Mouse (Mus musculus) forebrain, embryonic 12.5 days (tissue): Measurements from ENCODE around the gene Smarcd2. TPM values are rescaled to one million over a fixed set of nuclear protein-coding genes. Genes with fewer than 3 reads are reported as not detected.

ENCODE experiments used
- ATAC-seq: fragments of 200-750 bp; cut with Nextera tagmentation; 2 replicates; pipeline ENCODE4 v1.8.0; 2017; ENCODE audit warnings: moderate TSS enrichment; ENCODE audit not compliant: low FRiP score
- H3K27ac ChIP-seq: fragments of 300-500 bp; sonication (generic); 2 replicates; pipeline ENCODE4 v1.5.1; 2016; ENCODE audit warnings: mild to moderate bottlenecking
- H3K27me3 ChIP-seq: fragments of 300-500 bp; sonication (generic); 2 replicates; pipeline ENCODE4 v1.6.1; 2016; ENCODE audit warnings: mild to moderate bottlenecking
- H3K36me3 ChIP-seq: fragments of 300-500 bp; sonication (generic); replicated peaks from 2 replicates; pipeline ENCODE4 v1.6.1; 2016; ENCODE audit warnings: mild to moderate bottlenecking
- H3K4me1 ChIP-seq: fragments of 300-500 bp; sonication (generic); 2 replicates; pipeline ENCODE4 v1.6.1; 2016
- H3K4me2 ChIP-seq: fragments of 300-500 bp; sonication (generic); 2 replicates; pipeline ENCODE4 v1.6.1; 2016; ENCODE audit warnings: mild to moderate bottlenecking, moderate library complexity
- H3K4me3 ChIP-seq: fragments of 300-500 bp; sonication (generic); replicated peaks from 2 replicates; pipeline ENCODE4 v1.5.1; 2016; ENCODE audit warnings: mild to moderate bottlenecking
- H3K9ac ChIP-seq: fragments of 300-500 bp; sonication (generic); 2 replicates; pipeline ENCODE4 v1.6.1; 2016; ENCODE audit warnings: mild to moderate bottlenecking
- H3K9me3 ChIP-seq: fragments of 300-500 bp; sonication (generic); 2 replicates; pipeline ENCODE4 v1.6.1; 2016
- WGBS: fragments of 180-500 bp; shearing (Covaris S2); methylation state at CpG from one replicate; pipeline ENCODE4 v1.1.7; 2016; 5-methylcytosine and 5-hydroxymethylcytosine counted together
- polyA plus RNA-seq: library from polyadenylated mRNA; unstranded; fragments of >200 nt; fragmentation: Nextera tagmentation; extraction: Ambion mirVana; gene quantifications from 2 replicates; pipeline ENCODE4 v1.2.1, GENCODE M21; 2016

Smarcd2 gene
- polyA plus RNA-seq, 1 experiment from 2014 or later: 26.5 TPM

DNA sequence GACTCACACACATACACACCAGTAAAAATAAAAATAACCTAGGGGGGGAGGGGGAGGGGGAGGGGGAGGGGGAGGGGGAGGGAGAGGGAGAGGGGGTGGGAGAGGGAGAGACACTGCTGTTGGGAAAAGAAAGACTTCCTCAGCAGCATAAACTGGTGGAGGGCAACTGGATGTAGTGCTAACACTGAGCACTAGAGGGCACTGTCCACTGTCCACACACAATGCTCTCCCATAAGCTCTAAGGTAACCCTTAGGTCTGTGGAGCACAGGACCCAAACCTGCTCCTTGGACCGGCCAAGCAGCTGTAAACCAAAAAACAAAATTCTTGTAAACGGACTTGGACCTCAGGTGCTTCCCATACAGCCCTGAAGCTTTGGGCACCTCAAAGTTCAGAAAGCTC is 29.9 kb upstream of the Smarcd2 start:
- no peaks in the 10 kb centered on the region for H3K9me3 ChIP-seq
- 24% methylated on average over 2 of the region's 2 CpGs for WGBS
- no peak for ATAC-seq

DNA sequence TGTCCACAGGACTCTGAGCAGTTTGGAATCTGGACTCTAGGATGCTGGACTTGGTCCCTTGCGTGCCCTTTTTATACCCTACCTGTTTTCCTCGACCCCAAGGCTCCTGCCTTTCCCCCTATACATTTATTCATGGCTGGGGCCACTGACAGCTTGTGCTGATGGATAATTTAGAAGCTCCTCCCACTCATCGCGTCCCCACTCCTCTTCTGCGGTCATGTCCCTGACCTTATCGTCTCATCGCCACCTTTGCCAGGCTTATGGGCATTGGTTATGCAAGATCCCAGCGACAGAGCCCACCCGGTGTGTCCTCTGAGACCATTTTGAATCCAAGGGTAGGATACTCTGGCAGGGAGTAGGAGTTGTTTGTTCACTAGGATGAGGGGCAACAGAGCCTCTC is 29.0 kb upstream of the Smarcd2 start, which contains the start of gene Gh:
Gene Gh (minus strand): TSS at position 101 of the 400 bp plus-strand sequence.
- Histone ChIP-seq H3K4me3 (no peak within 1 kb of the TSS), H3K9me3 (no peaks in the 10 kb centered on the region), H3K27me3 (no peaks in the 10 kb centered on the region), H3K36me3 (no peaks in the 10 kb centered on the region), H3K27ac (no peak within 1 kb of the TSS), H3K9ac (no peak within 1 kb of the TSS), H3K4me2 (no peak within 1 kb of the TSS), H3K4me1 (no peaks in the 10 kb centered on the region)
- WGBS: 84% methylated on average over 9 of the region's 9 CpGs
- ATAC-seq: no peak

More for the DNA sequence above, 29.9 kb upstream of the Smarcd2 start:
- Histone ChIP-seq H3K27me3 (no peaks in the 10 kb centered on the region), H3K27ac (no peak overlapping the region), H3K9ac (no peak overlapping the region), H3K4me2 (no peak overlapping the region), H3K36me3 (no peaks in the 10 kb centered on the region), H3K4me1 (no peaks in the 10 kb centered on the region), H3K4me3 (no peak overlapping the region)

DNA sequence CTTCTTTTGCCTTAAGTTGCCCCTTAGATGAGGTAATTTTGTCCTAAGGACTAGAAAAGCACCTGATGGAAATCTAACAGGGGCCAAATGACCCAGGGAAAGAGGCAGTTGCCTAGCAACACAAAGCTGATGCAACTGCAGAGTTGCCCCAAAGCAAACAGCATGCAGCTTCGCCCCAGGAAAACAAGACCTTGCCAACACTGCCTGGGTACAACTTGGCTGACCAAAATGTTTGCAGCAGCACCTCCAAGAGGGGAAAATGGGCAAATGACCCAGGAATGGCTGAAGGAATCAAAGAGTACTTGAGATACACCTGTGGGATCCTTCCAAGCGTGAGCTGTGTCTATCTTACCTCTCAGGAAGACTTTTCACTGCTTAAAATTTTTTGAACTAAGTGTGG is 19.1 kb upstream of the Smarcd2 start:
- H3K9me3 ChIP-seq: no peaks in the 10 kb centered on the region
- no peak overlapping the region for H3K9ac ChIP-seq
- H3K4me2 ChIP-seq: no peak overlapping the region
- H3K27ac ChIP-seq: no peak overlapping the region
- H3K36me3 ChIP-seq: no peaks in the 10 kb centered on the region
- ATAC-seq: no peak
- no peaks in the 10 kb centered on the region for H3K27me3 ChIP-seq
- 92% methylated on average over 2 of the region's 2 CpGs for WGBS
- no peak overlapping the region for H3K4me3 ChIP-seq
- H3K4me1 ChIP-seq: no peaks in the 10 kb centered on the region

DNA sequence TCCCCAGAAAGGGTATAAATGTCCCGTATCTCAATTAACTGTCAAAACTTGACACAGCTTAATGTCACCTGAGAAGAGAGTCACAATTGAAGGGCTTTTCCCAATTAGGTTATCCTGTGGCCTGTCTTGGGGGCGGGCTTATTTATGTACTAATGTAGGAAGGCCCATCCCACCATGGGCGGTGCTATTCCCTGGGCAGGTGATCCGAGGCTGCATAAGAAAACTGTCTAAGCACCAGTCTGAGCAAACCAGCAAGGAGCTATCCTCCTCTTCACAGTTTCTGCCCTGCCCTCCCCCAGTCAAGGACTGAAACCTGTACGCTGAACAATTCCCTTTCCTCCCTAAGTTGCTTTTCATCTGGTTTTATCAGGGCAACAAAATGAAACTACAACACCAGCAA is 17.6 kb upstream of the Smarcd2 start:
- Histone ChIP-seq H3K9me3 (no peaks in the 10 kb centered on the region), H3K27ac (no peak overlapping the region), H3K4me2 (no peak overlapping the region), H3K4me3 (no peak overlapping the region), H3K4me1 (no peaks in the 10 kb centered on the region), H3K27me3 (no peaks in the 10 kb centered on the region), H3K36me3 (no peaks in the 10 kb centered on the region), H3K9ac (no peak overlapping the region)
- no peak for ATAC-seq
- WGBS: 91% methylated on average over 5 of the region's 5 CpGs

DNA sequence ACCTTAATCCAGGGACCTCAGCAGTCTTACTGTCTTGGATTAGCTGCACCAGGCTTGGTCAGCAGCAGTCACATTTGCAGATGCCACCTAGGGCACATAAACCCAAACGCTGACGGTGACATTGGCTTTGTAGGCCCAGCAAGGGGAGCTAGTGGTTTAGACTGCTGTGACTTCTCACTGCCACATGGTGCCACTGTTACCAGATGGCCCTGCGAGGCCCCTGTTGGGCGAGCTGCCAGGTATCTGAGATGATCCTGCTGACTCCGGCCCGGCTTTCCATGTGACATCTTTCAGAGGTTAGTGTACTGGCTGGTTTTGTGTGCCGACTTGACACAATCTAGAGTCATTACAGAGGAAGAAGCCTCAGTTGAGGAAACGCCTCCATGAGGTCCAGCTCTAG is 16.6 kb upstream of the Smarcd2 start:
- Histone ChIP-seq H3K9me3 (no peaks in the 10 kb centered on the region), H3K36me3 (no peaks in the 10 kb centered on the region), H3K4me1 (no peaks in the 10 kb centered on the region), H3K27ac (no peak overlapping the region), H3K4me3 (no peak overlapping the region), H3K9ac (no peak overlapping the region), H3K27me3 (no peaks in the 10 kb centered on the region), H3K4me2 (no peak overlapping the region)
- WGBS: 77% methylated on average over 8 of the region's 8 CpGs
- no peak for ATAC-seq

DNA sequence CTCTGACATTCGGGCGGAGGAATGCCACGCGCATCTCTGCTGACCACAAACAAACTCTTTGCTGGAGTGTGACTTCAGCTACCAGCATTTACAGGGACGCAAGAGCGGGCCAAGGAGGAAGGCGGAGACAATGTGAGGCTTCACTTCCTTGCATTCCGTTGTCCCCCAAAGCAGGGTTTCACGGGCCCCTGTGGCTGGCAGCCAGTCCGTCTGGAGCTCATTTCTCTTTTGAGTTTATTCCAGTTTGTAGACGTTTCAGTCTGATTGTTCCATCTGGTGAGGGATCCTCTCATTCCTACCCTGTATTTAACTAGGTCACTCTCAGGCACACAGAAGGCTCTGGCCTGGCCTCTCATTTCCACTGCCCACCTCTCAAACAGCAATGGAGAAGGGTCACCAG is 14.2 kb upstream of the Smarcd2 start:
- H3K4me2 ChIP-seq: no peak overlapping the region
- H3K9me3 ChIP-seq: no peaks in the 10 kb centered on the region
- no peak for ATAC-seq
- no peak overlapping the region for H3K27ac ChIP-seq
- H3K9ac ChIP-seq: no peak overlapping the region
- H3K36me3 ChIP-seq: no peaks in the 10 kb centered on the region
- 82% methylated on average over 11 of the region's 11 CpGs for WGBS
- no peaks in the 10 kb centered on the region for H3K27me3 ChIP-seq
- H3K4me1 ChIP-seq: no peaks in the 10 kb centered on the region
- no peak overlapping the region for H3K4me3 ChIP-seq

DNA sequence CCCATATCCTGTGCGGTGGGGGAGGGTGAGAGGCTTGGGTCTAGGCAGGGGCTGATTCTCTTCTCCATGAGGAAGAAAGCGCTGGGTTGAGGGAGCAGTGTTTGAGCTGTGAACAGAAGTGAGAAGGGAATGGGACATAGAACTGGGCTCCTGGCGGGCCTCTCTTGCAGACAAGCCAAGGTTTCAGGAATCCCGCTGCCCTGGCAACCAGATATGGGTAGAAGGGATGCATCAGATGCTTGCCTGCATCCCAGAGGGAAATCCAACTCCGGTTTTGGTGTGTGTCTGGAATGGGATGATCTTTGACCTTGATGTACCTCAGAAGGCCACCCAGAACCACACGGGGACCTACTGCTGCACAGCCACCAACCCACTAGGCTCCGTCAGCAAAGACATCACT is 13.4 kb upstream of the Smarcd2 start:
- Histone ChIP-seq H3K4me3 (no peak overlapping the region), H3K9ac (no peak overlapping the region), H3K27ac (no peak overlapping the region), H3K4me1 (no peaks in the 10 kb centered on the region), H3K36me3 (no peaks in the 10 kb centered on the region), H3K4me2 (no peak overlapping the region), H3K9me3 (no peaks in the 10 kb centered on the region), H3K27me3 (no peaks in the 10 kb centered on the region)
- WGBS: 85% methylated on average over 7 of the region's 7 CpGs
- ATAC-seq: no peak

DNA sequence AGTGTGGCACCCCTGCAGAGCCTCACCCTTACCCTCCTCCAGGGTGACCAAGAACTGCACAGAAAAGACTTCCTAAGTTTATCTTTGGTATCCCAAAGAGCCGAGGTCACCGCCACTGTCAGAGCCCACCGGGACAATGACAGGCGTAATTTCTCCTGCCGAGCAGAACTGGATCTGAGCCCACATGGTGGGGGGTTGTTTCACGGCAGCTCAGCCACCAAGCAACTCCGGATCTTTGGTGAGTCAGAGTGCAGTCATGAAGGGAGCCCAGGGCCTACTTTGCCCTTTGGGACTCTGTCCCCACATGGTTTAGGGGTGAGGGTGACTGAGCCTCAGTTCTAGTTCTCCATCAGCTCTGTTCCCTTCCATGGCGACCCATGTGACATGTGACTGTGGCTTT is 11.4 kb upstream of the Smarcd2 start:
- ATAC-seq: no peak
- no peak overlapping the region for H3K27ac ChIP-seq
- H3K9ac ChIP-seq: no peak overlapping the region
- H3K4me1 ChIP-seq: no peaks in the 10 kb centered on the region
- 75% methylated on average over 8 of the region's 8 CpGs for WGBS
- no peak overlapping the region for H3K4me3 ChIP-seq
- H3K27me3 ChIP-seq: no peaks in the 10 kb centered on the region
- no peaks in the 10 kb centered on the region for H3K36me3 ChIP-seq
- H3K4me2 ChIP-seq: no peak overlapping the region
- H3K9me3 ChIP-seq: no peaks in the 10 kb centered on the region

DNA sequence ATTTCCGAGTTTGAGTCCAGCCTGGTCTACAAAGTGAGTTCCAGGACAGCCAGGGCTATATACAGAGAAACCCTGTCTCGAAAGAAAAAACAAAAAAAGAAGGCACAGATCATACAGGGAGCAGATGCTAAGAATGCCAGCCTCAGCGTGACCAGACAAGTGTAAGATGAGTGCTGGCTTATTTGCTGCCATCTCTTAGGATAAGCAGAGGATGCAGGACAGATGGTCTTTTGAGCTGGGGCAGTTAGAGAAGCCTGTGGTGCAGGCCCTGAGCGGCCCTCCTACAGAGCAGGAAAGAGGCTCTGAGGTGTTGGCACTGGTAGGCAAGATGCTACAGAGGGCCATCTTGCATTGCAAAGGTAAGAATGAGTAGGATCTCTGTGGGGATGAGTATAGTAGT is 10.6 kb upstream of the Smarcd2 start:
- no peak for ATAC-seq
- Histone ChIP-seq H3K27me3 (peaks cover 3% of the 10 kb centered on the region; the same call in 1 of the 2 replicates), H3K4me3 (no peak overlapping the region), H3K4me1 (no peaks in the 10 kb centered on the region), H3K36me3 (no peaks in the 10 kb centered on the region), H3K9ac (no peak overlapping the region), H3K27ac (no peak overlapping the region), H3K9me3 (no peaks in the 10 kb centered on the region), H3K4me2 (no peak overlapping the region)
- WGBS: 79% methylated on average over 4 of the region's 4 CpGs

DNA sequence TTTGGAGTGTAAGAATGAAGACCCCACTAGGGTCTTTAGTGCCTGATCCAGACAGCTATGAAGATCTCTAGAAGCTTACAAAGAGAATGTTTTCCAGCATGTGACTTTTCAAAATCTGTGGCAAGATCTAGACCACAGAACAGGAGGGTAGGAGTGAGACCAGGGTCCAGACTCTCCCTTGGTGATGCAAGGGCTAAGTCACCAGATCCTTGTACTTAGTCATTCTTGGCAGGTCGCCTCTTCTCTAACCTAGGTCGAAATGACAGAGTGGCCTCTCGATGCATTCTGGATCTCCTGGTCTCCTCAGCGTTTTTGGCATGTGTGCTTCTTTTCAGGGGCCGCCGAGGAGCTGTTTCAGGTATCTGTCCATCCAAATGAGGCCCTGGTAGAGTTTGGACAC is 9.7 kb upstream of the Smarcd2 start:
- WGBS: 88% methylated on average over 6 of the region's 6 CpGs
- no peak for ATAC-seq
- Histone ChIP-seq H3K9me3 (no peaks in the 10 kb centered on the region), H3K36me3 (no peaks in the 10 kb centered on the region), H3K4me1 (no peaks in the 10 kb centered on the region), H3K9ac (no peak overlapping the region), H3K4me2 (no peak overlapping the region), H3K4me3 (no peak overlapping the region), H3K27me3 (peaks cover 3% of the 10 kb centered on the region; the same call in 1 of the 2 replicates), H3K27ac (no peak overlapping the region)

DNA sequence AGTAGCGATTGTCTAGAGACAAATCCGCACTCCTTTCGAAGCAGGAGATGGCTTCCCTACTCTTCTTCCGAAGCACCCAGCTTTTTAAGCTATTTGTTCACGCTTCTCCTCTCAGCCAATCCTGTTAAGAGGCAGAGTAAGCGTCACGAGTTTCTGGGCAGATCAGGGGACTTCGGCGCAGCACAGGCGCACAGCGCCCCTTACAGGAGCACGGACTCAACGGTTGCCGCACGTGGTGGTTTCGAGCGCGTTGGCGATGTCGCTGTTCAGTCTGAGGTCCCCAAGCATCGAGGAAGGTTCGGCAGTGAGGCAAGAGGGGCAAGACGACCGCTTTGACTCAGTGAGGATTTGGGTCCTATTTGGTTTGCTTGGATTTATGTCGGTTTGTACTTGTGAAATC is 3.7 kb upstream of the Smarcd2 start, which contains the start of gene Tcam1:
Gene Tcam1 (plus strand): TSS at position 219 of the 400 bp plus-strand sequence.
- peaks cover 3% of the 10 kb centered on the region; the same call in 1 of the 2 replicates for H3K27me3 ChIP-seq
- ATAC-seq: peak; percentile 57
- H3K4me1 ChIP-seq: peaks cover 14% of the 10 kb centered on the region
- no peak within 1 kb of the TSS for H3K27ac ChIP-seq
- no peak within 1 kb of the TSS for H3K4me3 ChIP-seq
- 11% methylated on average over 25 of the region's 25 CpGs for WGBS
- H3K9me3 ChIP-seq: no peaks in the 10 kb centered on the region
- peak within 1 kb of the TSS; percentile 39 for H3K4me2 ChIP-seq
- no peak within 1 kb of the TSS for H3K9ac ChIP-seq
- H3K36me3 ChIP-seq: no peaks in the 10 kb centered on the region

DNA sequence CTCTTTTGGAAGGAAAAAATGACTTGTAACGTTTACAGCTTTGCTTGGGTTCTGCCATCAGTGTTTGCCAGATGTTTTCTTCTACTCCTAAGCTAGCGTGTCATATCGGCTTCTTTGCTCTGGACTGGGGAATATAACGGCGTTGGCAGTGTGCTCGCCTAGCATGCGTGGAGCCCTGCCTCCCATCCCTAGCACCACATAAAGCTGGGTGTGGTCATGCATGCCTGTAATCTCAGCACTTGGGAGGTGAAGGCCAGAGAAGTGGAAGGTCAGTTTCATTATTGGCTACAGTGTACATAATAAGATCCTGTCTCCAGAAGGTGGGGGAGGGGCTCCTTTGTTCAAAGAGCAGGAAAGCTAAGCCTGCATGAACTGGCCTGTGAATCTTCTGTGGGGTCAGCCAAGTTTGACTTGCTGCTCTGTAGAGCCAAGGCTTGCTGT is 2.2 kb upstream of the Smarcd2 start:
- H3K9ac ChIP-seq: no peak overlapping the region
- peaks cover 22% of the 10 kb centered on the region for H3K4me1 ChIP-seq
- H3K9me3 ChIP-seq: no peaks in the 10 kb centered on the region
- no peaks in the 10 kb centered on the region for H3K36me3 ChIP-seq
- H3K4me3 ChIP-seq: no peak overlapping the region
- H3K27ac ChIP-seq: no peak overlapping the region
- 86% methylated on average over 7 of the region's 7 CpGs for WGBS
- peaks cover 3% of the 10 kb centered on the region; the same call in 1 of the 2 replicates for H3K27me3 ChIP-seq
- H3K4me2 ChIP-seq: no peak overlapping the region
- no peak for ATAC-seq

DNA sequence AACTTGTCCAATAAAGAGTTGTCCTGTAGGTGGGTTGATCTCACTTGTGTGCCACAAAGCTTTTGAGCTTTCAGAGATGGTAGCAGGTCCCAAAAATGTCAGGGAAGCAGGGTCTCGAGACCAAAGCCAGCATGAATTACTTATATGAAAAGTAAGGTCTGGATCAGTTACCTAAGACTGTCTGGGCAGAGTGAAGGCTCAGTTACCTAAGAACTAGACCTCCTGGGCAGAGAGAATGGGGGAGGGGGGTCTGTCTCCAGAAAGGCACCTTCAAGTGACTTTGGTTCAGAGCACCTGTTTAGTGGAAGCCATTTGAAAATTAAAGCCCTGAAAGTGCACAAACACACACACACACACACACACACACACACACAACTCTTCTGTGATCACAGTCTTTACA is 1.6 kb upstream of the Smarcd2 start:
- peaks cover 22% of the 10 kb centered on the region for H3K4me1 ChIP-seq
- no peaks in the 10 kb centered on the region for H3K36me3 ChIP-seq
- H3K4me2 ChIP-seq: no peak overlapping the region
- no peak for ATAC-seq
- no peak overlapping the region for H3K9ac ChIP-seq
- WGBS: 92% methylated on average over 1 of the region's 1 CpGs
- H3K27ac ChIP-seq: no peak overlapping the region
- peaks cover 3% of the 10 kb centered on the region; the same call in 1 of the 2 replicates for H3K27me3 ChIP-seq
- H3K9me3 ChIP-seq: no peaks in the 10 kb centered on the region
- H3K4me3 ChIP-seq: no peak overlapping the region
